Mouse (Mus musculus) midbrain, embryonic 13.5 days (tissue): ENCODE measurements at regions not wholly inside any gene's neighbourhood (a gene's known extent, or its start where the extent isn't known, plus 50 kb on each side); places are given as distances from the start of the nearest gene placed in this dataset.

Source experiments
- ATAC-seq: fragments of 200-750 bp; cut with Nextera tagmentation; 2 replicates; pipeline ENCODE4 v1.8.0; 2017; ENCODE audit warnings: mild to moderate bottlenecking, moderate TSS enrichment, moderate library complexity
- H3K27ac ChIP-seq: fragments of 300-500 bp; sonication (generic); 2 replicates; pipeline ENCODE4 v1.5.1; 2015; ENCODE audit warnings: inconsistent platforms, mild to moderate bottlenecking, moderate library complexity
- H3K27me3 ChIP-seq: fragments of 300-500 bp; sonication (generic); 2 replicates; pipeline ENCODE4 v1.6.1; 2015; ENCODE audit warnings: mild to moderate bottlenecking, inconsistent platforms
- H3K36me3 ChIP-seq: fragments of 300-500 bp; sonication (generic); 2 replicates; pipeline ENCODE4 v1.6.1; 2015; ENCODE audit warnings: mild to moderate bottlenecking, inconsistent platforms
- H3K4me1 ChIP-seq: fragments of 300-500 bp; sonication (generic); replicated peaks from 2 replicates; pipeline ENCODE4 v1.6.1; 2015; ENCODE audit warnings: inconsistent platforms
- H3K4me2 ChIP-seq: fragments of 300-500 bp; sonication (generic); replicated peaks from 2 replicates; pipeline ENCODE4 v1.6.1; 2015; ENCODE audit warnings: moderate library complexity, mild to moderate bottlenecking, inconsistent platforms
- H3K4me3 ChIP-seq: fragments of 300-500 bp; sonication (generic); replicated peaks from 2 replicates; pipeline ENCODE4 v1.5.1; 2015; ENCODE audit warnings: mild to moderate bottlenecking, inconsistent platforms
- H3K9ac ChIP-seq: fragments of 300-500 bp; sonication (generic); replicated peaks from 2 replicates; pipeline ENCODE4 v1.6.1; 2015; ENCODE audit warnings: mild to moderate bottlenecking, inconsistent platforms
- H3K9me3 ChIP-seq: fragments of 300-500 bp; sonication (generic); 2 replicates; pipeline ENCODE4 v1.6.1; 2016; ENCODE audit warnings: mild to moderate bottlenecking, inconsistent platforms
- WGBS: fragments of 180-500 bp; shearing (Covaris S2); methylation state at CpG from one replicate; pipeline ENCODE4 v1.1.7; 2015; 5-methylcytosine and 5-hydroxymethylcytosine counted together

DNA sequence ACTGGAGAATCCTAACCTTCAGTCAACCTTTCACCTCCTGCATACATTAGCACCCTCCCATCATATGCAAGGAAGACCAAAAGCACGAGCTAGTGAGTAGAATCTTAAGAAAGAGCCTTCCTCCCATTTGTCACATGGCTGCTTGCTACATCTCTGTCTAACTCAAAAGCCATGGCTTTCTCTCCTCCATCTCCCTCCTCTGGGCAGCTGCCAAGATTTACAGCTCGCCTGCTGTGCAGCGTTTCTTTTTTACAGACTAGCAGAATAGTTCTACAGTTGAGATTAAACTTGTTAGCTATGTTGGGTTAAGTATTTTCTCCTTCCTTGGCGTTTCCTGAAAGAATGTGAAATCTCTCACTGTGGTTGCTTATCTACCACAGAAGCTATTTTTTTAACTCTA lies 168.3 kb upstream of the Mctp2 start:
- Histone ChIP-seq H3K4me2 (no peak overlapping the region), H3K9ac (no peak overlapping the region), H3K4me1 (no peaks in the 10 kb centered on the region), H3K4me3 (no peak overlapping the region), H3K9me3 (0 out of 2 replicates have a peak, but pooled peaks cover 3% of the 10 kb centered on the region), H3K36me3 (no peaks in the 10 kb centered on the region), H3K27me3 (no peaks in the 10 kb centered on the region), H3K27ac (no peak overlapping the region)
- 52% methylated on average over 4 of the region's 4 CpGs for WGBS
- ATAC-seq: no peak

DNA sequence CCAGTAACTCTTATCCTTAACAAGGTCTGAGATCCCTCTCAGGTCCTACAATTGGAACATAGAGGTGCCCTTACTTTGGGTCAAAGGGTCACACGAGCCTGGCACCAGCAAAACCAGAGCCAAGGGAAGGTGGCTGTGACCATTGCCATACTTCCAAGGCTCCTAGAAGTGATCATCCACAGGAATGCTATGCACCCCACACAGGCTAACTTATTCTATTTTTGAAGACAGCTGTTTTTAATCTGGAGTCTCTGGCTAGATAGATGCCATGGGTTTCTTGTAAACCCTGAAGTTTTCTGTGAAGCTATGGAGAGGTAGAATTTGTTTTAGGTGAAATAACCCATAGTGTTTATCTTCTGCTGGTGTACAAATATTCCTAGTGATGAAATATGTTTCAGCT lies 172.5 kb upstream of the Mctp2 start:
- Histone ChIP-seq H3K9ac (no peak overlapping the region), H3K4me1 (no peaks in the 10 kb centered on the region), H3K4me3 (no peak overlapping the region), H3K4me2 (no peak overlapping the region), H3K9me3 (no peaks in the 10 kb centered on the region), H3K36me3 (no peaks in the 10 kb centered on the region), H3K27me3 (no peaks in the 10 kb centered on the region), H3K27ac (no peak overlapping the region)
- no peak for ATAC-seq
- WGBS: 74% methylated on average over 1 of the region's 1 CpGs

DNA sequence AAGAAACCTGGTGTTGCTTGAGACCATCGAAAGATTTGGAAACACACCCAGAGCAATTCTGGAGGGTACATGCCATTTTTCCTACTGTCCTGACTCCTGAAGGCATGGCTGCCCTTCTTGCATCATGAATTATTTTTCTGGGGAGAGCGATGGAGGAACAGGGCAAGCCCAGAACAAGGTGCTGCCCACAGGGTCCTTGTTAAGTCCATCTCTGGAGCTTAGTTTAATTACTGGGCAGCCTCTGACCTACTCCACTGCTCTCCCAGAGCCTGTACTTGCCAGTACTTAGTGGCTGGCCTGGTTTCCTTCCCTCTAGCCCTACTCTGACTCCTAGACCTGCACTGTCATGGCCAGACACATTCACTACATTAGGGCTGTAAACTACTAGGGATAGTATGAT lies 174.9 kb upstream of the Mctp2 start:
- no peaks in the 10 kb centered on the region for H3K27me3 ChIP-seq
- H3K9me3 ChIP-seq: no peaks in the 10 kb centered on the region
- no peak overlapping the region for H3K9ac ChIP-seq
- H3K36me3 ChIP-seq: no peaks in the 10 kb centered on the region
- no peak overlapping the region for H3K4me3 ChIP-seq
- ATAC-seq: no peak
- no peaks in the 10 kb centered on the region for H3K4me1 ChIP-seq
- no peak overlapping the region for H3K27ac ChIP-seq
- H3K4me2 ChIP-seq: no peak overlapping the region
- WGBS: 82% methylated on average over 2 of the region's 2 CpGs

DNA sequence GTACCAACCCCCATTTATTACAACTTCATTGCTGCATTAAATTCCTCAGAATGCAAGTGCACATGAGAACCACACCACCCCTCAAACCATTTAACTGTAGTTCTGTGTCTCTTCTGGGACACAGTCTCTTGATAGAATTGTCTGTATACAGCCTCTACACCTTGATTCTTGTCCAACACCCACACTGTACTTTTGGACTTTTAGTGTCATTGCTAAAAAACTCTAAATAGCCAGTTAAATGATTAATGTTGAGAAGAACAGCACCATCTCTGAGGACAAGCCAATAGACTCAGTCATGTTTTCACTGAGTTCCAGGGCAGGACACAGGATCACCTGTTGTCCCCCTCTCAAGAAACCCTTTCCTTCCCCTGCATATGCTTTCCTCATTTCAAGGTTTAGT lies 183.8 kb upstream of the Mctp2 start:
- no peak overlapping the region for H3K4me2 ChIP-seq
- H3K9me3 ChIP-seq: no peaks in the 10 kb centered on the region
- H3K4me3 ChIP-seq: no peak overlapping the region
- no peak for ATAC-seq
- no peak overlapping the region for H3K9ac ChIP-seq
- no peaks in the 10 kb centered on the region for H3K4me1 ChIP-seq
- no peaks in the 10 kb centered on the region for H3K36me3 ChIP-seq
- H3K27ac ChIP-seq: no peak overlapping the region
- no peaks in the 10 kb centered on the region for H3K27me3 ChIP-seq

DNA sequence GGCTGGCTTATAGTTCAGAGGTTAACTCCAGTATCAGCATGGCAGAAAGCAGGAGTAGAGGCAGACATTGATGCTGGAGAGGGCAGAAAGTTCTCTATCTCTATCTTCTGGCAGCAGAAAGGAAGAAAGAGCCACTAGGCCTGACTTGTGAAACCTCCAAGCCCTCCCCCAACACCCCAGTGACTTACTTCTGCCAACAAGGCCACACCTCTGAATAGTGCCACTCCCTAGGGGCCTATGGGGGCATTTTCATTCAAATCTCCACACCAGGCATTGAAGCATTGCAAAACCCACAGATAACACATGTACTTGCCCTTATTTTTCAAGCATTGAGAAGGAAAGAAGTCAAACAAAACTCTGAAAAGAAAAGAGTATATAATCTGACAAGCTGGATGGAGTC lies 186.9 kb upstream of the Mctp2 start:
- no peaks in the 10 kb centered on the region for H3K36me3 ChIP-seq
- H3K4me1 ChIP-seq: peaks cover 6% of the 10 kb centered on the region; the same call in 1 of the 2 replicates
- ATAC-seq: no peak
- H3K9me3 ChIP-seq: no peaks in the 10 kb centered on the region
- no peak overlapping the region for H3K4me2 ChIP-seq
- no peaks in the 10 kb centered on the region for H3K27me3 ChIP-seq
- H3K4me3 ChIP-seq: no peak overlapping the region
- H3K9ac ChIP-seq: no peak overlapping the region
- H3K27ac ChIP-seq: no peak overlapping the region

DNA sequence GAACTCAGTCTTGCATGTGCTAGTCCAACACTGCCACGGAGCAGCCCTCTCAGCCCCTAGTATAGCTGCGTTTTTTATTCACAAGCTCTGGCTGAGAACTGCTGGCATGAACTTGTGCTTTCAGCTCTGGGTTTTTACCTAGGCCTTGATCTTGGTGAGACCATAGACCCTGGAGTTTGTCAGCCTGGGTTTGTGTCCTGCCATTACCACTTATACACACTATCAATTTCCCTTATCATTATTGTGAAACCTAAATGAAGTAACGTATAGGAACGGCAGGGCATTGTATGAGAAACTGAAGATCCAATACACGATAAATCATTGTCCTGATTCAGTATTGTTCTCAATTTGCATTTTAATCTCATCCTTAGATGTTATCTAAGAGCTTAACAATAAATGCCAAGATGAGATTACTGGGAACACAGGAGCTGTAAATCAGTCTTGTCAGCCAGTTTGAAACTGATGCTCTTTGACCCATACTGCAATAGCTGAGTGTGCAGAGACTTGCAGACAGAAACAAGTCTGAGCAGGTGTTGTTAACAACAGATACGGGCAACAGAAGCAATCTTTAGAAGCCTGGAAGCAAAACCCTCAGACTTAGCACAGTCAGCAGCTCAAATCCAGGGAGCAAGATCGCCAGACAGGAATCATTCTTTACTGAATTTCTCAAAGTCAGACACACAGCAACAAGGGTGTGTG lies 190.7 kb upstream of the Mctp2 start:
- no peaks in the 10 kb centered on the region for H3K9me3 ChIP-seq
- H3K36me3 ChIP-seq: no peaks in the 10 kb centered on the region
- no peak overlapping the region for H3K4me3 ChIP-seq
- no peak for ATAC-seq
- H3K4me2 ChIP-seq: no peak overlapping the region
- no peak overlapping the region for H3K9ac ChIP-seq
- H3K4me1 ChIP-seq: peaks cover 12% of the 10 kb centered on the region; the same call in 1 of the 2 replicates
- peak overlapping the region; percentile 44; the same call in 1 of the 2 replicates for H3K27ac ChIP-seq
- no peaks in the 10 kb centered on the region for H3K27me3 ChIP-seq
- WGBS: 50% methylated on average over 7 of the region's 7 CpGs

DNA sequence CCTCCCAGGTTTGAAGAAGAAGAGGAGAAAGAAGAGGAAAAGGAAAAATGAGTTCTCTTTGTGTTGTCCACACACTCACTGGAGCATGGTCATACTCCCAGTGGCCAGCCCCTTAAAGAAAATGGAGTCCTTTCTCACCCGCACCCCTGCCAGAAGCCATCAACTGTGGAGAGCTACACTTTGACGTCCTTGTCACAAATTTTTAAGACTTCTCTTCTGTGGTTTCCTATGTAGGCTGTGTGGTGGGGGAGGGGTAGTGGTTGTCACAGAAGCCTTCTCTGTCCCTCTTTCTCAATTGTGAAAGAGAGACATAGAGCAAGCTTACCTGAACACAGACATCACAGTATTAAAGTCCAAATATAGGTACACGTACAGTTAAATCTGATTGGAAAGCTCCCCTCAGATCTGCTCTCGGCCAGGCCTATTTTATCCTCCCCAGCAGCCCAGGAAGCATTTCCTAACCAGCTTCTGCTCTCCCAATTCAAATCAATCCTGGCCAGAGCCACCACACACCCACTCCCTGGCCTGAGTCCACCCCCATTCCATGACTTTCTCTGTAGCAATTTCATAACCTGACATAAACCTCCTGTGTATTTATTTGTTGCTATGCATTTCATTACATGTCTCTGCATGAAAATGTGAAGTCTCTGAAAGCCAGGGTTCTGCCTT lies 192.3 kb upstream of the Mctp2 start:
- no peaks in the 10 kb centered on the region for H3K36me3 ChIP-seq
- no peak overlapping the region for H3K27ac ChIP-seq
- 77% methylated on average over 4 of the region's 4 CpGs for WGBS

DNA sequence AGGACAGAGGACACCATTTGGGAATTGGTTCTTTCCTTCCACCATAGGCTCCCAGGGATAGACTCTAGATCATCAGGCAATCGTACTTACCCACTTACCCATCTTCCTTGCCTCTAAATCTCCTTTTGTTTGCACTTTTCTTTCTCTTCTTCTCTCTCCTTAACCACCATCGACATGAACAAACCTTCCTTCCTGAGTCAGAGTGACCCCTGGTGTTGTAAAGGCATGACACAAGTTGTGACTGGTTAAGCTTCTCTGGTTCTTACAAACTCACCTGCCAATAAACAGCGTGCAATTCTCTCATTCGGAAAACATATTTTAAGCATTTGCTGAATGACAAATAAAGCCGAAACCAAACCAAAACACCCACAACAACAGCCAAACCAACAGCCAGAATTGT lies 193.4 kb upstream of the Mctp2 start:
- Histone ChIP-seq H3K36me3 (no peaks in the 10 kb centered on the region), H3K4me1 (peaks cover 12% of the 10 kb centered on the region; the same call in 1 of the 2 replicates), H3K4me2 (no peak overlapping the region), H3K27me3 (no peaks in the 10 kb centered on the region), H3K4me3 (no peak overlapping the region), H3K27ac (no peak overlapping the region), H3K9me3 (no peaks in the 10 kb centered on the region), H3K9ac (no peak overlapping the region)
- 80% methylated on average over 5 of the region's 5 CpGs for WGBS
- ATAC-seq: no peak

More for the DNA sequence above, 192.3 kb upstream of the Mctp2 start:
- Histone ChIP-seq H3K4me3 (no peak overlapping the region), H3K4me2 (no peak overlapping the region), H3K27me3 (no peaks in the 10 kb centered on the region), H3K9ac (no peak overlapping the region), H3K9me3 (no peaks in the 10 kb centered on the region), H3K4me1 (peaks cover 12% of the 10 kb centered on the region; the same call in 1 of the 2 replicates)
- ATAC-seq: no peak

DNA sequence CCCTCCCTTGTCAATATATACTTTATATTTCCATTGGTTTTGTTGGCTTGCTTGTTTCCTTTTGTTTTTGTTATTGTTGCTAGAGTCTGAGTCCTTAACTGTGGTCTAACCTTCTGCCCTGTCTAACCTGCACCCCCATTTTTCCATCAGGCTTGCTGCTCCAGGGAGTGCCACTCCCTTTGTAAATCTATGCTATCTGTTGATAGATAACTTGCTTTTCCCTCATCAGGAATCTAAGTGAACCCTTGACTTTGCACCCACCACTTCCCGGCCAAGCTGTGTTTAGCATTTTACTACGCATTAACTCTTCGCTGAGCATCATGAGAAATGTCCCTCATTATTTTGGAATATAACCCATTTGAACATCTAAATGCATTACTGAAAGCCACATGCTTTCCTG lies 193.8 kb upstream of the Mctp2 start:
- H3K4me3 ChIP-seq: no peak overlapping the region
- no peak overlapping the region for H3K4me2 ChIP-seq
- peaks cover 12% of the 10 kb centered on the region; the same call in 1 of the 2 replicates for H3K4me1 ChIP-seq
- no peaks in the 10 kb centered on the region for H3K27me3 ChIP-seq
- no peaks in the 10 kb centered on the region for H3K9me3 ChIP-seq
- H3K36me3 ChIP-seq: no peaks in the 10 kb centered on the region
- no peak for ATAC-seq
- no peak overlapping the region for H3K27ac ChIP-seq
- no peak overlapping the region for H3K9ac ChIP-seq
- 88% methylated on average over 3 of the region's 3 CpGs for WGBS

DNA sequence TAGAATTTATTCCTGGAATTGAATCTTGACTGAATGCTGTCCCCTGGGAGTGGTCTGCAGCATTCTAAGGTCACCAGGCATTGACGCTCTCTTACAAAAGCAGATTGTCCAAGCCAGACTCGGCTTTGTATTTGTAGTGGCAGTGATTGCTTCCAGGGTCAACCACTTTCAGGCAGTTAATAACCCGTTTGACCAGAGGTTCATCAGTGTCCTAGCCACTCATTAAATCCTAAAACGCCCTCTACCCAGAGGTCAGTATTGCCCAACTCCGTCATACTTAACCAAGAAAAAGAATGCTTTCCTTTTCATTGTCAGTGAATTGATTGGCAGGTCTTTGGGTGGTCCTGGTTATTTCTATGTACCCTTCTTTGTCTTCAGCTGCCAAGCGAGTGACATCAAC lies 194.6 kb upstream of the Mctp2 start:
- Histone ChIP-seq H3K27me3 (no peaks in the 10 kb centered on the region), H3K9ac (no peak overlapping the region), H3K27ac (no peak overlapping the region), H3K9me3 (no peaks in the 10 kb centered on the region), H3K4me1 (peaks cover 12% of the 10 kb centered on the region; the same call in 1 of the 2 replicates), H3K36me3 (no peaks in the 10 kb centered on the region), H3K4me2 (no peak overlapping the region), H3K4me3 (no peak overlapping the region)
- WGBS: 55% methylated on average over 6 of the region's 6 CpGs
- no peak for ATAC-seq

DNA sequence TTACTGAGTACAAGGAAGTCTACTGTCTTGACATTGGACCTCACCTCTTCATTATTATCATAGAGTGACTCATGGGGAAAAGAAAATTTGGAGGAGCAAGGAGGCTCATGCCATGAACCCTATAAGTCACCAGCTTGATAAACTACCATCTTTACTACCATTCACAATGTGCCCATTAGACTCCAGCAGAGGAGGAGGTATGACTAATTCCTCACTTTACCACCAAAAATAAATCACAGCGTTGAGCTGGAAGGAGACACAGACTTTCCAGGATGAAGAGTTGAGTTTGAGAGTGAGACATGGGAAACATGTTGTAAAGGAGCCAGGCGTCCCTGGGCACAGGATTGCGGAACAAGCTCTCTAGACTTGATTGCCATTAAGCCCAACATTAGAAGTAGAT lies 195.0 kb upstream of the Mctp2 start:
- H3K36me3 ChIP-seq: no peaks in the 10 kb centered on the region
- no peak overlapping the region for H3K9ac ChIP-seq
- H3K9me3 ChIP-seq: no peaks in the 10 kb centered on the region
- no peak overlapping the region for H3K27ac ChIP-seq
- no peak overlapping the region for H3K4me3 ChIP-seq
- no peak overlapping the region for H3K4me2 ChIP-seq
- ATAC-seq: no peak
- WGBS: 93% methylated on average over 3 of the region's 3 CpGs
- H3K4me1 ChIP-seq: peaks cover 12% of the 10 kb centered on the region; the same call in 1 of the 2 replicates
- no peaks in the 10 kb centered on the region for H3K27me3 ChIP-seq

DNA sequence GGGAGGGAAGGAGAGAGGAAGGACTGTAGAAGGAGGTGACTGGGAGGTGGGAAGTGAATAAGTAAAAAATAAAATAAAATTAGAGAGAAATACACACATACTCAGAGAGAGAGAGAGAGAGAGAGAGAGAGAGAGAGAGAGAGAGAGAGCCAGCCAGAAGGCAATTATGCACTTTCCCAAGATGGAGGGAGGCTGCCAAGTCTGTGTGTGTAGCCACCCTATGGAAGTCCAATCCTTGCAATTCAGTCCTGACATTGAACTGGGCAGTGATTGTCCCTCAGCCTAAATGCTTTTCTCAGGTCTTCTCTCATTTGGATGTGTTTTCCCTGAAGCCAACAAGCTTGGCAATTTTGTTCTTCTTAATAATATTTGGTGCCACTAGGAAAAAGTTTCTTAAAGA lies 197.3 kb upstream of the Mctp2 start:
- Histone ChIP-seq H3K9ac (no peak overlapping the region), H3K27ac (no peak overlapping the region), H3K9me3 (no peaks in the 10 kb centered on the region), H3K4me1 (0 out of 2 replicates have a peak, but pooled peaks cover 3% of the 10 kb centered on the region), H3K27me3 (no peaks in the 10 kb centered on the region), H3K36me3 (no peaks in the 10 kb centered on the region), H3K4me2 (no peak overlapping the region), H3K4me3 (no peak overlapping the region)
- ATAC-seq: no peak

DNA sequence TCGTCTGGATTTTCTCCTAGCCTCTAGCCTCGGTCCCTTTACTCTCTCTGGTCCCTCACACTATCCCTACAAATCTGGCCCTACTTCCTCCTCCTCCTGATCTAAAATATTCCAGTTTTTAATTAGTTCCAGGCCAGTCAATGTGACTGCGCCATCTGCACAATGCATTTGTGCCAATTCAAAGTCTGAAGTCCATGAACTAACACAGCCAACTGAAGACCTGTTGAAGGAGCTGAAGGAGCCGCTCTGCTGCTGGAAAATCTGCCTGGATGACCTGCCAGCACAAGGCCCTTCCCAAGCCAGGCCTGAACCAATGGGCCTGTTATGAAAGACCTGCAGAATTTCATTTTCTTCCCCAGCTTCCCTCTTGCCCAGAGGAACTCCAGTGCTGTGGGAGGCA lies 197.9 kb upstream of the Mctp2 start:
- no peaks in the 10 kb centered on the region for H3K27me3 ChIP-seq
- WGBS: 93% methylated on average over 4 of the region's 4 CpGs
- H3K9ac ChIP-seq: no peak overlapping the region
- H3K27ac ChIP-seq: no peak overlapping the region
- no peak for ATAC-seq
- no peaks in the 10 kb centered on the region for H3K4me1 ChIP-seq
- no peak overlapping the region for H3K4me2 ChIP-seq
- H3K9me3 ChIP-seq: no peaks in the 10 kb centered on the region
- H3K36me3 ChIP-seq: no peaks in the 10 kb centered on the region
- no peak overlapping the region for H3K4me3 ChIP-seq
